Mouse (Mus musculus): ENCODE results near the gene Chp1.

DNA sequence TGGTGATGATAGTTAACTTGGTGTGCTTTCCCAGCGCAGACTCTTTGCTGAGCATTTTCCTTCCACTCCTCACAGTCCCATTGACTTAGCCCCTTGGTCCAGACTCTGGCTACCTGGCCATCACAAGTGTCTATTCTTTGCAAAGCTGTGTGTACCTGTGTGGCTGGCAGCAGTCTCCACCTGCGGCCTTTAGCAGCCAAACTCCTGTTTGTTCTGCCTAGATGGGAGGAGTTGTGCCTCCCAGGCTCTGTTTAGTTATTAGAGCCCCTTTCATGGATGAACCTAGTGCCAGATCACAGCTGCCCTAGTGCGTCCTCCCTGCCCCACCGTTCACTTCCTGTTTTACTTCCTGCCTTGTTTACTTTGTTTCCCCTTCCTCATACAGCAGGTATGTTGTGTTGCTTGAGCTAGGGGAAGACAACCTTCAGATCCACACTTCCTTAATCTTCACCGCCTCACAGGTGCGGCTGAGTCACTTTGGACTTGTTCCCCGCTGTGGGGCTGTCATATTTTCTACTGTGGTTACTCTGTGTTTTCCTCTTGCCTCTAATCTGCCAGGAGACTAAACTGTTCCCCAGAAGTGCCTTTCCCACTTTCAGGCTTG, 11.3 kb downstream of the Chp1 start:
- TF ChIP-seq CTCF (IDR thresholded peaks at IDR 0.05; ENCODE audit: extremely low read depth, insufficient read length, insufficient replicate concordance, low read depth, low read length) (no peak), POLR2A (IDR thresholded peaks at IDR 0.05; ENCODE audit: low read depth, low read length) (no peak)
